Mouse (Mus musculus) CD4-positive helper T cell, adult 2 months (primary cell): ENCODE measurements around the gene Gpr34.

Experiments used
- DNase-seq: peaks from one replicate; pipeline ENCODE4 v3.0.0-alpha.2; 2012; ENCODE audit warnings: low read depth, missing footprints, low spot score

Gpr34 gene

GRCm38 (mm10) chrX:13670342-13670741 is 38.5 kb downstream of the Gpr34 start:
- no peak for DNase-seq

DNA sequence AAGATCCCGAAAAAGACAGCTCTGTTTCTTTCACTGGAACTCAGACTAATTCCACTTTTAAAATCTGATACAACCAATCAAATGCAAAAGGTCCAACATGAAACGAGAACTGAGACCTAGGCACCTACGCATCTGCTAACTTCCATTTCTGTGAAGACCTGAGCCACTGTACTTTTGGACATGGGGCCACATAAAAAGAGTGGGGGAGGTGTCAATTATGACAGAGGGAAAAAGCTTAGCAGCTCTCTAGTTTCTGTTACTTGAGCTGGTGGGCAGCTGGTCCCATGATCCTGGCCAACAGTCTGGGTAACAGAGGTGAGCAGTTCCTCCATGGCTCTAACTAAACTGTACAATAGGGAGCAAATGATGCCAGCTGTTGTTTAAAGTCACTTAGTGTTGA is 41.1 kb downstream of the Gpr34 start:
- DNase-seq, result no peak

DNA sequence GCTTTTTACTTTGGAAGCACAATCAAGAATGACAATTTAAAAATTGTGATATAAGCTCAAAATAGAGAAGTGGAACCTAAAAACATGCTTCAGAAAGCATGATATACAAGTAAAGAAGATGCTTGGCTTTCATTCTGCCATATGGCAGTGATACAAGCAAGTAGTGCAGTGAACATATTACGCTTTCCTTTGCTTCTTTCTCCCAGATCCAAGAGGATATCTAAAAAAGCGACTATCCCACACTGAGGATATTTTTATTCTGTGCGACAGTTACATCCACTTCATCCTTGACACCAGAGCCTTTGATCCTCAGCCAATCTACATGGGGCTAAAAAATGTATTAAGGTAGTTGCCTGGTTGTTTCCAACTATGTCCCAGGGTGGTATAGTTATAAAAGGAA is 49.9 kb downstream of the Gpr34 start:
- DNase-seq, result no peak

GRCm38 (mm10) chrX:13686589-13686988 is 54.7 kb downstream of the Gpr34 start:
- DNase-seq, result no peak

GRCm38 (mm10) chrX:13688356-13688755 is 56.5 kb downstream of the Gpr34 start:
- no peak for DNase-seq
